Mouse (Mus musculus): Measurements from ENCODE around the gene Adm2.

Adm2 gene

GRCm38 (mm10) chr15:89355241-89356187 lies 33.0 kb downstream of the Adm2 start, which contains the start of the genes Lmf2 and Ncaph2:
TSS of gene Lmf2 (minus strand) at chr15:89355659.
TSS of gene Ncaph2 (plus strand) at chr15:89355719.
- peak; percentile 91 to 92 for DNase-seq (ENCODE audit: low spot score in 2 of 2)

GRCm38 (mm10) chr15:89356372-89356771 lies 33.9 kb downstream of the Adm2 start:
- peak in 1 of 2 experiments; percentile 53 for DNase-seq (ENCODE audit: low spot score in 2 of 2)

- no peak for DNase-seq (ENCODE audit: low spot score in 2 of 2)
Observed at GRCm38 (mm10) chr15:89358784-89359183, 36.3 kb downstream of the Adm2 start.

GRCm38 (mm10) chr15:89363051-89363450 lies 40.5 kb downstream of the Adm2 start:
- no peak for DNase-seq (ENCODE audit: low spot score in 2 of 2)

GRCm38 (mm10) chr15:89365141-89365551 lies 42.6 kb downstream of the Adm2 start:
- DNase-seq (ENCODE audit: low spot score in 2 of 2): no peak

- no peak for DNase-seq (ENCODE audit: low spot score in 2 of 2)
Observed at GRCm38 (mm10) chr15:89372068-89372467, 49.5 kb downstream of the Adm2 start.

- no peak for DNase-seq (ENCODE audit: low spot score in 2 of 2)
Observed at GRCm38 (mm10) chr15:89372536-89372935, 50.0 kb downstream of the Adm2 start.

GRCm38 (mm10) chr15:89373027-89373761 lies 50.7 kb downstream of the Adm2 start:
- DNase-seq (ENCODE audit: low spot score in 2 of 2): peak; percentile 75 to 79

GRCm38 (mm10) chr15:89373762-89374248 lies 51.3 kb downstream of the Adm2 start, which contains the start of gene Sco2:
TSS of gene Sco2 (minus strand) at chr15:89373846.
- DNase-seq (ENCODE audit: low spot score in 2 of 2): peak; percentile 84 to 98
